ENCODE assay signal across 17 mouse cellular contexts in the genomic region with DNA sequence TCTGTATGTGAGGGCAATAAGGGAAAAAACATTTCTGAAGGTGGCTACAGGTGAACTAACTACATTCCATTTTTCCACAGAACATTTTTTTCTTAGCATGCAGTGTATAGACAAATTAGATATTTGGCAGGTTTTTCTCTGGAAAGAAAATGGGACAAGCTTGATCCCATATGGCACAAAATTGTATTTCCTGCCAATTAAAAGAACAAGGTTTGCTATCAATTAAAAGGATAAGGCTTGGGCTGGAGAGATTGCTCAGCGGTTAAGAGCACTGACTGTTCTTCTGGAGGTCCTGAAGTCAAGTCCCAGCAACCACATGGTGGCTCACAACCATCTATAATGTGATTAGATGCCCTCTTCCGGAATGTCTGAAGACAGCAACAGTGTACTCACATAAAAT. TPM values are rescaled to one million over a fixed set of nuclear protein-coding genes. Genes with fewer than 3 reads are reported as not detected.
A peak's percentile ranks its signal among the peaks of the same experiment; 100 is the strongest.
DNase-seq lines count a peak whose midpoint lies in the region; ATAC-seq and TF ChIP-seq lines count a peak whose summit lies in the region.
"Had no signal": no experiment of that assay in that cellular context is flagged by ENCODE, and none has a peak within 500 bp of the region (broad histone marks: within the 10 kb centered on the region; RNA-seq: fewer than 3 reads in every experiment).

No protein-coding gene starts in this region.

- H3K9me3 ChIP-seq in forebrain, embryonic 14.5 days (replicated peaks; ENCODE audit: control insufficient read depth, low read length) = no peaks in the 10 kb centered on the region
- H3K9me3 ChIP-seq in forebrain, embryonic 12.5 days = no peaks in the 10 kb centered on the region
- H3K9me3 ChIP-seq: embryonic facial prominence, embryonic 13.5 days; heart, embryonic 12.5 days; hindbrain, embryonic 10.5 days had no signal

- H3K4me3 ChIP-seq in forebrain, embryonic 14.5 days (ENCODE audit: low read depth, low read length) = no peak overlapping the region
- no peak overlapping the region for H3K4me3 ChIP-seq in forebrain, embryonic 12.5 days (replicated peaks)
- H3K4me3 ChIP-seq: embryonic facial prominence, embryonic 13.5 days; gastrocnemius, adult 2 months; heart, embryonic 12.5 days; hindbrain, embryonic 10.5 days had no signal

- no peaks in the 10 kb centered on the region for H3K4me1 ChIP-seq in forebrain, embryonic 14.5 days (ENCODE audit: control insufficient read depth, insufficient read depth, low read length)
- 0 out of 2 replicates have a peak, but pooled peaks cover 3% of the 10 kb centered on the region for H3K4me1 ChIP-seq in forebrain, embryonic 12.5 days
- H3K4me1 ChIP-seq: hindbrain, embryonic 10.5 days had no signal

- no peak overlapping the region for H3K9ac ChIP-seq in forebrain, embryonic 14.5 days (ENCODE audit: low read length)
- no peak overlapping the region for H3K9ac ChIP-seq in forebrain, embryonic 12.5 days
- H3K9ac ChIP-seq: embryonic facial prominence, embryonic 13.5 days; heart, embryonic 12.5 days; hindbrain, embryonic 14.5 days had no signal

- TF ChIP-seq CTCF in brain, embryonic 14.5 days (IDR thresholded peaks at IDR 0.05; ENCODE audit: borderline replicate concordance, extremely low read depth, insufficient read depth, insufficient read length) = no peak

- 86% methylated on average over 2 of the region's 2 CpGs for WGBS in forebrain, embryonic 14.5 days
- WGBS in forebrain, embryonic 12.5 days = 89% methylated on average over 2 of the region's 2 CpGs

- no peak overlapping the region for H3K27ac ChIP-seq in forebrain, embryonic 14.5 days (ENCODE audit: low read depth, low read length)
- no peak overlapping the region for H3K27ac ChIP-seq in forebrain, embryonic 12.5 days
- H3K27ac ChIP-seq: embryonic facial prominence, embryonic 13.5 days; gastrocnemius, adult 2 months; hindbrain, embryonic 10.5 days; hindbrain, embryonic 14.5 days had no signal

- H3K27me3 ChIP-seq in forebrain, embryonic 14.5 days (replicated peaks; ENCODE audit: control insufficient read depth, insufficient read depth, low read length) = no peaks in the 10 kb centered on the region
- no peaks in the 10 kb centered on the region for H3K27me3 ChIP-seq in forebrain, embryonic 12.5 days
- H3K27me3 ChIP-seq: embryonic facial prominence, embryonic 13.5 days; heart, embryonic 12.5 days had no signal

- no peak for ATAC-seq in forebrain, embryonic 14.5 days
- no peak for ATAC-seq in forebrain, embryonic 12.5 days (ENCODE audit: low FRiP score)
- ATAC-seq: intestine, embryonic 16.5 days had no signal

- DNase-seq in cerebellum, adult 11-12 months = peak; percentile 12
- DNase-seq in cerebellum, postnatal 10 days = no peak
- peak; percentile 13 for DNase-seq in forebrain, embryonic 14.5 days (ENCODE audit: low spot score)
- DNase-seq in layer of hippocampus, adult 9-10 months (ENCODE audit: low spot score) = peak; percentile 37
- no peak for DNase-seq in layer of hippocampus, adult 9-11 months
- peak; percentile 10 for DNase-seq in brain, embryonic 14.5 days (ENCODE audit: low read depth)
- no peak for DNase-seq in left cerebral cortex, postnatal 4 days
- DNase-seq: adrenal gland, adult 2 months; adrenal gland, postnatal 25 days; gastrocnemius, adult 2 months; gastrocnemius, postnatal 25 days had no signal

- no peak for TF ChIP-seq POLR2A in brain, embryonic 14.5 days (IDR thresholded peaks at IDR 0.05; ENCODE audit: borderline replicate concordance, extremely low read depth, insufficient read depth, insufficient read length, poor library complexity, severe bottlenecking)

- intact Hi-C loops in left cerebral cortex, postnatal 4 days (cut with DNase I) = no loop called here

- H3K4me2 ChIP-seq in forebrain, embryonic 14.5 days (ENCODE audit: low read length) = no peak overlapping the region
- H3K4me2 ChIP-seq in forebrain, embryonic 12.5 days = no peak overlapping the region
- H3K4me2 ChIP-seq: embryonic facial prominence, embryonic 13.5 days; heart, embryonic 12.5 days; hindbrain, embryonic 14.5 days had no signal

- no peaks in the 10 kb centered on the region for H3K36me3 ChIP-seq in forebrain, embryonic 14.5 days (ENCODE audit: control insufficient read depth, insufficient read depth, low read length)
- no peaks in the 10 kb centered on the region for H3K36me3 ChIP-seq in forebrain, embryonic 12.5 days (replicated peaks)

RNA-seq across cellular contexts. Expression of a gene that starts 8.4 kb away (rescaled TPM):
- polyA plus RNA-seq in forebrain, embryonic 14.5 days (2014; fragmentation: Nextera tagmentation; extraction: Ambion mirVana) = 16.7 and 22.3 TPM in 2 replicates
- 26.6 and 27.7 TPM in 2 replicates for polyA plus RNA-seq in forebrain, embryonic 12.5 days (2016; fragmentation: Nextera tagmentation; extraction: Ambion mirVana)
- 24.4 and 29.4 TPM in 2 replicates for polyA plus RNA-seq in brain, embryonic 14.5 days (2012; rRNA removed)
- 10 to 100 TPM; 75.1 to 79.6 TPM for total RNA-seq in left cerebral cortex, postnatal 4 days (2021)

RNA-seq across cellular contexts. Expression of a gene that starts 30.6 kb away (rescaled TPM):
- polyA plus RNA-seq in forebrain, embryonic 14.5 days (2014; fragmentation: Nextera tagmentation; extraction: Ambion mirVana) = 5.2 and 5.5 TPM in 2 replicates
- 9.5 TPM in 2 replicates for polyA plus RNA-seq in forebrain, embryonic 12.5 days (2016; fragmentation: Nextera tagmentation; extraction: Ambion mirVana)
- 2.7 and 4.3 TPM in 2 replicates for polyA plus RNA-seq in brain, embryonic 14.5 days (2012; rRNA removed)
- 1 to 10 TPM; 3.5 to 3.7 TPM for total RNA-seq in left cerebral cortex, postnatal 4 days (2021)

Comparison
In these comparisons a context has a peak if more than half of its experiments do, and no peak if none do; other contexts are left out.
1. DNase-seq: peak in cerebellum, adult 11-12 months (single experiment), forebrain, embryonic 14.5 days (single experiment), layer of hippocampus, adult 9-10 months (single experiment) and brain, embryonic 14.5 days (single experiment); none in cerebellum, postnatal 10 days (0 of 2), layer of hippocampus, adult 9-11 months (single experiment) and left cerebral cortex, postnatal 4 days (single experiment).